Comparison of ENCODE assay signal across 18 mouse cellular contexts in genomic region chr11:43545873-43546475, GRCm38 (mm10). TPM values are rescaled to one million over a fixed set of nuclear protein-coding genes. Genes with fewer than 3 reads are reported as not detected.
A peak's percentile ranks its signal among the peaks of the same experiment; 100 is the strongest.
DNase-seq lines count a peak whose midpoint lies in the region; ATAC-seq and TF ChIP-seq lines count a peak whose summit lies in the region.
"Had no signal": no experiment of that assay in that cellular context is flagged by ENCODE, and none has a peak within 500 bp of the region (broad histone marks: within the 10 kb centered on the region; RNA-seq: fewer than 3 reads in every experiment).

No protein-coding gene starts in this region.

- H3K4me2 ChIP-seq in hindbrain, postnatal 0 days (ENCODE audit: low read depth, low read length) = no peak overlapping the region
- no peak overlapping the region for H3K4me2 ChIP-seq in stomach, embryonic 15.5 days
- no peak overlapping the region for H3K4me2 ChIP-seq in stomach, postnatal 0 days (replicated peaks; ENCODE audit: low read depth)
- H3K4me2 ChIP-seq: liver, embryonic 13.5 days had no signal

- no peak overlapping the region for H3K4me3 ChIP-seq in hindbrain, embryonic 10.5 days
- H3K4me3 ChIP-seq in hindbrain, postnatal 0 days (ENCODE audit: low read length) = no peak overlapping the region
- no peak overlapping the region for H3K4me3 ChIP-seq in stomach, embryonic 15.5 days (replicated peaks)
- H3K4me3 ChIP-seq in stomach, postnatal 0 days (ENCODE audit: low read depth, low read length) = no peak overlapping the region
- H3K4me3 ChIP-seq: liver, embryonic 13.5 days had no signal

- TF ChIP-seq CTCF in hindbrain, postnatal 0 days (IDR thresholded peaks at IDR 0.05; ENCODE audit: low read depth) = no peak
- TF ChIP-seq CTCF in stomach, postnatal 0 days (IDR thresholded peaks at IDR 0.05; ENCODE audit: low read depth) = no peak

- H3K36me3 ChIP-seq in hindbrain, embryonic 10.5 days = peaks cover 76% of the 10 kb centered on the region
- no peaks in the 10 kb centered on the region for H3K36me3 ChIP-seq in hindbrain, postnatal 0 days (ENCODE audit: insufficient read depth, low read length)
- H3K36me3 ChIP-seq in stomach, embryonic 15.5 days = no peaks in the 10 kb centered on the region
- no peaks in the 10 kb centered on the region for H3K36me3 ChIP-seq in stomach, postnatal 0 days (ENCODE audit: control insufficient read depth, insufficient read depth, low read length)
- H3K36me3 ChIP-seq: liver, embryonic 13.5 days had no signal

- H3K9ac ChIP-seq in hindbrain, postnatal 0 days (replicated peaks; ENCODE audit: low read length) = no peak overlapping the region
- H3K9ac ChIP-seq in stomach, embryonic 15.5 days = no peak overlapping the region
- no peak overlapping the region for H3K9ac ChIP-seq in stomach, postnatal 0 days (ENCODE audit: low read length)
- H3K9ac ChIP-seq: liver, embryonic 13.5 days had no signal

- WGBS in hindbrain, embryonic 10.5 days = 51% methylated on average over 16 of the region's 16 CpGs
- 43% methylated on average over 16 of the region's 16 CpGs for WGBS in hindbrain, postnatal 0 days
- 67% methylated on average over 16 of the region's 16 CpGs for WGBS in stomach, embryonic 15.5 days
- WGBS in stomach, postnatal 0 days = 48% methylated on average over 16 of the region's 16 CpGs

- no peak for TF ChIP-seq EP300 in stomach, postnatal 0 days (optimal IDR thresholded peaks at IDR 0.05)

- no peaks in the 10 kb centered on the region for H3K27me3 ChIP-seq in hindbrain, embryonic 10.5 days (ENCODE audit: insufficient read depth, poor library complexity, severe bottlenecking)
- H3K27me3 ChIP-seq in hindbrain, postnatal 0 days (ENCODE audit: insufficient read depth, low read length) = no peaks in the 10 kb centered on the region
- H3K27me3 ChIP-seq in stomach, embryonic 15.5 days (replicated peaks) = no peaks in the 10 kb centered on the region
- no peaks in the 10 kb centered on the region for H3K27me3 ChIP-seq in stomach, postnatal 0 days (ENCODE audit: control insufficient read depth, insufficient read depth, low read length)
- H3K27me3 ChIP-seq: liver, embryonic 13.5 days had no signal

- H3K4me1 ChIP-seq in hindbrain, embryonic 10.5 days (replicated peaks) = peaks cover 74% of the 10 kb centered on the region
- peaks cover 14% of the 10 kb centered on the region for H3K4me1 ChIP-seq in hindbrain, postnatal 0 days (ENCODE audit: insufficient read depth, low read length)
- H3K4me1 ChIP-seq in stomach, embryonic 15.5 days = peaks cover 25% of the 10 kb centered on the region
- H3K4me1 ChIP-seq in stomach, postnatal 0 days (replicated peaks; ENCODE audit: control insufficient read depth, insufficient read depth) = peaks cover 5% of the 10 kb centered on the region

- no peak for ATAC-seq in hindbrain, postnatal 0 days
- ATAC-seq in stomach, embryonic 15.5 days (ENCODE audit: insufficient read depth, low FRiP score, low read depth) = 0 out of 2 replicates have a peak, but pooled peaks have one; percentile 13
- no peak for ATAC-seq in stomach, postnatal 0 days (ENCODE audit: low FRiP score, low TSS enrichment)
- ATAC-seq in monocyte, adult 5-6 weeks (replicated peaks; ENCODE audit: insufficient number of reproducible peaks, low FRiP score, low TSS enrichment, poor library complexity, severe bottlenecking) = no peak
- ATAC-seq in CD4-positive, CD25-positive, alpha-beta regulatory T cell, adult 4 months = no peak

- DNase-seq in adrenal gland, adult (ENCODE audit: inconsistent age in 2 of 2, low spot score in 1 of 2) = peak; percentile 46 to 73
- DNase-seq in adrenal gland, adult 18-20 months (ENCODE audit: low spot score in 2 of 2) = no peak
- no peak for DNase-seq in hindbrain, embryonic 10.5 days (ENCODE audit: low spot score)
- DNase-seq in hindbrain, postnatal 0 days (ENCODE audit: low spot score) = no peak
- no peak for DNase-seq in stomach, postnatal 0 days (ENCODE audit: low spot score)
- DNase-seq: cerebellum, postnatal 10 days; kidney, adult 2 months; liver, embryonic 13.5 days; thymus, adult 18-20 months had no signal

- H3K9me3 ChIP-seq in hindbrain, embryonic 10.5 days = no peaks in the 10 kb centered on the region
- no peaks in the 10 kb centered on the region for H3K9me3 ChIP-seq in hindbrain, postnatal 0 days (ENCODE audit: low read length)
- H3K9me3 ChIP-seq in stomach, embryonic 15.5 days = no peaks in the 10 kb centered on the region
- H3K9me3 ChIP-seq in stomach, postnatal 0 days (ENCODE audit: control insufficient read depth, low read length) = no peaks in the 10 kb centered on the region
- H3K9me3 ChIP-seq: liver, embryonic 13.5 days had no signal

- H3K27ac ChIP-seq in hindbrain, embryonic 10.5 days = peak overlapping the region; percentile 60
- H3K27ac ChIP-seq in hindbrain, postnatal 0 days = no peak overlapping the region
- H3K27ac ChIP-seq in stomach, embryonic 15.5 days = no peak overlapping the region
- H3K27ac ChIP-seq in stomach, postnatal 0 days (replicated peaks) = no peak overlapping the region
- H3K27ac ChIP-seq: liver, embryonic 13.5 days had no signal

RNA-seq across cellular contexts. Expression of gene Ccnjl, which starts 17.4 kb away (rescaled TPM):
- total RNA-seq in adrenal gland, adult 18-20 months (2021) = 1 to 10 TPM; 1.3 to 2.5 TPM
- polyA plus RNA-seq in hindbrain, embryonic 10.5 days (2016; fragmentation: Nextera tagmentation; extraction: Ambion mirVana) = 37.4 and 45.5 TPM in 2 replicates
- 2.4 and 3.5 TPM in 2 replicates for total RNA-seq in hindbrain, postnatal 0 days (2014; rRNA removed)
- 4.6 and 5.5 TPM in 2 replicates for polyA plus RNA-seq in hindbrain, postnatal 0 days (2015; fragmentation: Nextera tagmentation; extraction: Ambion mirVana)
- 12.7 and 13.5 TPM in 2 replicates for polyA plus RNA-seq in stomach, embryonic 15.5 days (2015; fragmentation: Nextera tagmentation; extraction: Ambion mirVana)
- polyA plus RNA-seq in stomach, postnatal 0 days (2015; fragmentation: Nextera tagmentation; extraction: Ambion mirVana) = 5.2 and 5.5 TPM in 2 replicates
- not detected in 3 replicates for total RNA-seq in monocyte, adult 5-6 weeks (2017)
- polyA plus RNA-seq in CD4-positive, CD25-positive, alpha-beta regulatory T cell, adult 4 months (2017; shearing (Covaris generic)) = under 1 TPM in 1 of 2 experiments, not detected in 1; 0.24 TPM

RNA-seq across cellular contexts. Expression of gene 4933415A04Rik, which starts 40.9 kb away (rescaled TPM):
- total RNA-seq in adrenal gland, adult 18-20 months (2021) = under 1 TPM; 0.43 to 0.48 TPM
- polyA plus RNA-seq in hindbrain, embryonic 10.5 days (2016; fragmentation: Nextera tagmentation; extraction: Ambion mirVana) = 10.4 and 12.8 TPM in 2 replicates
- total RNA-seq in hindbrain, postnatal 0 days (2014; rRNA removed) = 0.14 and 0.99 TPM in 2 replicates
- 2.6 and 2.9 TPM in 2 replicates for polyA plus RNA-seq in hindbrain, postnatal 0 days (2015; fragmentation: Nextera tagmentation; extraction: Ambion mirVana)
- 3.5 and 3.8 TPM in 2 replicates for polyA plus RNA-seq in stomach, embryonic 15.5 days (2015; fragmentation: Nextera tagmentation; extraction: Ambion mirVana)
- polyA plus RNA-seq in stomach, postnatal 0 days (2015; fragmentation: Nextera tagmentation; extraction: Ambion mirVana) = 2.4 TPM in 2 replicates
- total RNA-seq in monocyte, adult 5-6 weeks (2017) = not detected in 3 replicates
- polyA plus RNA-seq in CD4-positive, CD25-positive, alpha-beta regulatory T cell, adult 4 months (2017; shearing (Covaris generic)) = not detected

RNA-seq across cellular contexts. Expression of gene Fabp6, which starts 55.4 kb away (rescaled TPM):
- total RNA-seq in adrenal gland, adult 18-20 months (2021) = not detected
- polyA plus RNA-seq in hindbrain, embryonic 10.5 days (2016; fragmentation: Nextera tagmentation; extraction: Ambion mirVana) = not detected in 2 replicates
- total RNA-seq in hindbrain, postnatal 0 days (2014; rRNA removed) = not detected in 2 replicates
- polyA plus RNA-seq in hindbrain, postnatal 0 days (2015; fragmentation: Nextera tagmentation; extraction: Ambion mirVana) = not detected in 2 replicates
- 0.84 and 11.2 TPM in 2 replicates for polyA plus RNA-seq in stomach, embryonic 15.5 days (2015; fragmentation: Nextera tagmentation; extraction: Ambion mirVana)
- 5.9 and 7.6 TPM in 2 replicates for polyA plus RNA-seq in stomach, postnatal 0 days (2015; fragmentation: Nextera tagmentation; extraction: Ambion mirVana)
- not detected in 3 replicates for total RNA-seq in monocyte, adult 5-6 weeks (2017)
- not detected for polyA plus RNA-seq in CD4-positive, CD25-positive, alpha-beta regulatory T cell, adult 4 months (2017; shearing (Covaris generic))
- total RNA-seq: gastrocnemius, postnatal 4 days; hematopoietic stem cell, adult 5-6 weeks; left cerebral cortex, postnatal 36 days had no signal
- polyA plus RNA-seq: embryonic facial prominence, embryonic 11.5 days; kidney, adult 2 months; liver, embryonic 13.5 days; neural tube, embryonic 11.5 days; spleen, adult 2 months had no signal

Comparison
In these comparisons a context has a peak if more than half of its experiments do, and no peak if none do; other contexts are left out.
1. DNase-seq: peak in adrenal gland, adult (2 of 2); none in adrenal gland, adult 18-20 months (0 of 2), hindbrain, embryonic 10.5 days (single experiment), hindbrain, postnatal 0 days (single experiment) and stomach, postnatal 0 days (single experiment).